Mouse (Mus musculus) hindbrain, embryonic 10.5 days (tissue): ENCODE measurements at regions not wholly inside any gene's neighbourhood (a gene's known extent, or its start where the extent isn't known, plus 50 kb on each side); places are given as distances from the start of the nearest gene placed in this dataset.

ENCODE experiments used
- DNase-seq: peaks from one replicate; pipeline ENCODE4 v3.0.0-alpha.2; 2017; ENCODE audit warnings: low spot score
- H3K27ac ChIP-seq: fragments of 300-500 bp; sonication (generic); 2 replicates; pipeline ENCODE4 v1.5.1; 2016; ENCODE audit warnings: mild to moderate bottlenecking, moderate library complexity
- H3K27me3 ChIP-seq: fragments of 300-500 bp; sonication (generic); 2 replicates; pipeline ENCODE4 v1.6.1; 2016; ENCODE audit warnings: mild to moderate bottlenecking; ENCODE audit not compliant: poor library complexity, insufficient read depth, severe bottlenecking
- H3K36me3 ChIP-seq: fragments of 300-500 bp; sonication (generic); 2 replicates; pipeline ENCODE4 v1.6.1; 2016; ENCODE audit warnings: mild to moderate bottlenecking, moderate library complexity
- H3K4me1 ChIP-seq: fragments of 300-500 bp; sonication (generic); replicated peaks from 2 replicates; pipeline ENCODE4 v1.6.1; 2016; ENCODE audit warnings: mild to moderate bottlenecking
- H3K4me3 ChIP-seq: fragments of 300-500 bp; sonication (generic); 2 replicates; pipeline ENCODE4 v1.5.1; 2016; ENCODE audit warnings: mild to moderate bottlenecking, moderate library complexity
- H3K9me3 ChIP-seq: fragments of 300-500 bp; sonication (generic); 2 replicates; pipeline ENCODE4 v1.6.1; 2016; ENCODE audit warnings: mild to moderate bottlenecking, moderate library complexity
- WGBS: fragments of 180-500 bp; shearing (Covaris S2); methylation state at CpG from one replicate; pipeline ENCODE4 v1.1.7; 2016; 5-methylcytosine and 5-hydroxymethylcytosine counted together

GRCm38 (mm10) chr16:73466296-73466695 lies 945.3 kb downstream of the Robo2 start:
- Histone ChIP-seq H3K9me3 (no peaks in the 10 kb centered on the region), H3K4me1 (no peaks in the 10 kb centered on the region), H3K27ac (no peak overlapping the region), H3K27me3 (no peaks in the 10 kb centered on the region), H3K36me3 (no peaks in the 10 kb centered on the region), H3K4me3 (no peak overlapping the region)
- no peak for DNase-seq
- WGBS: 85% methylated on average over 6 of the region's 6 CpGs

DNA sequence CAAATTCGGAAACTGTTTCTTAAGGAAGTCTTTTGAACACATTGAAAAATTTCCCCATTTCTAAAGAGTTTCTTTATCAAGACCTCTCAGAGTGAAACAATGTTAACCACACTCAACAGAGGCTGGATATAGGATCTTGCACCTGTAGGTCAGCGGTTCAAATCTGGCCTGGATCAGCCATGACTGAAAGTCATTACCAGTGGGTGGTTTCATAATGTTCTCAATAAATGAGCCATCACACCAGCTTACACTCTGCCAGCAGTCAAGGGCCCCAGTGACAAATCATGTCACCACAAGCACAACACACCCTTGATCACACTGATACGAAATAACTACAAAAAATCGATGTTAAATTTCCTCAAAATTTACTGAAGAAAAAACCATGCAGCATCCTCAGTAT lies 949.1 kb downstream of the Robo2 start:
- H3K9me3 ChIP-seq: no peaks in the 10 kb centered on the region
- no peak for DNase-seq
- no peak overlapping the region for H3K27ac ChIP-seq
- no peak overlapping the region for H3K4me3 ChIP-seq
- H3K27me3 ChIP-seq: no peaks in the 10 kb centered on the region
- whole genome bisulfite sequencing: 90% methylated on average over 4 of the region's 4 CpGs
- H3K4me1 ChIP-seq: no peaks in the 10 kb centered on the region
- H3K36me3 ChIP-seq: no peaks in the 10 kb centered on the region

GRCm38 (mm10) chr16:73450634-73451245 lies 960.9 kb downstream of the Robo2 start:
- 91% methylated on average over 3 of the region's 3 CpGs for WGBS
- no peak overlapping the region for H3K27ac ChIP-seq
- peaks cover 8% of the 10 kb centered on the region; the same call in 1 of the 2 replicates for H3K4me1 ChIP-seq
- no peaks in the 10 kb centered on the region for H3K9me3 ChIP-seq
- no peaks in the 10 kb centered on the region for H3K27me3 ChIP-seq
- H3K4me3 ChIP-seq: no peak overlapping the region
- H3K36me3 ChIP-seq: no peaks in the 10 kb centered on the region
- DNase-seq: no peak

DNA sequence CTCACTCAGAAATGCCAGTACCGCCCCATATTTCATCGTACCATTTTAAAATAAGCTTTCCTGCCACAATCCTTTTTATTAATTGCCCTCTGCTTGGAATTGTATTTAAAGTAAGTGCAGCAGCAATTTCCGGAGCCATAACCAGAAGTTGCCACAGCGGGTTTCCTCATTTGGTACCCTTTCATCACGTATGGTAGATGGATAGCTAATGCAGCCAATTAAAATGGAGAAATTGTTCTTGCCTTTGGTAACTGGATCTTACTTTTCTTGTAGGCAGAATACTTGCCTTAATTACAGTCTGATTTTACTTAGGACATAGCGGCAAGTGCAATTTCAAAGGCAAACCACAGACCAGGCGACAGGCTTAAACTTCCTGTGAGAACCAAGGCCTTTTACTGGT lies 961.8 kb downstream of the Robo2 start:
- Histone ChIP-seq H3K27me3 (no peaks in the 10 kb centered on the region), H3K36me3 (no peaks in the 10 kb centered on the region), H3K9me3 (no peaks in the 10 kb centered on the region), H3K4me3 (no peak overlapping the region), H3K27ac (no peak overlapping the region), H3K4me1 (peaks cover 8% of the 10 kb centered on the region; the same call in 1 of the 2 replicates)
- DNase-seq: no peak
- 95% methylated on average over 7 of the region's 7 CpGs for WGBS

DNA sequence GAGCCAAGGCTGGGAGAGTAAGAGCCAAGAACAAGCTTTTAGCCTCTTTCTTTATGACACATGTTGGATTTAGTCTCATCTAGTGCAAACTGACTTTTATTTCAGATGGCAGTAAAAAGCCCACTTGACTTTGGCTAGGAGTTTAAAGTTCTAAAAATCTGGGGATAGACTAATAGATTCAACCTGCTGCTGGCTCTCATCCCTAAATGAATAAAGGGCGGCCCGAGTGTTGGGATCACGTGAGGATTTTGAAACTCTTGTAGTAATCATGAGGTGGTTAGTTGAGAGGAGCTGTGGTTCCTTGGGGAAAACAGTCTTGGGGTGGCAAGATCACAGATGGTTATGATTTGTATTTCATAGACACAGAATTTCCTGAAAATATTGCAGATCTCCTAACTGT lies 975.9 kb downstream of the Robo2 start:
- WGBS: 79% methylated on average over 3 of the region's 3 CpGs
- H3K4me1 ChIP-seq: no peaks in the 10 kb centered on the region
- H3K36me3 ChIP-seq: no peaks in the 10 kb centered on the region
- no peak overlapping the region for H3K27ac ChIP-seq
- no peak for DNase-seq
- H3K4me3 ChIP-seq: no peak overlapping the region
- no peaks in the 10 kb centered on the region for H3K27me3 ChIP-seq
- H3K9me3 ChIP-seq: no peaks in the 10 kb centered on the region

- WGBS: 93% methylated on average over 5 of the region's 5 CpGs
- Histone ChIP-seq H3K27me3 (no peaks in the 10 kb centered on the region), H3K9me3 (0 out of 2 replicates have a peak, but pooled peaks cover 10% of the 10 kb centered on the region)
Observed at GRCm38 (mm10) chr16:73424851-73425250, 986.8 kb downstream of the Robo2 start.

GRCm38 (mm10) chr16:73424311-73424710 lies 987.3 kb downstream of the Robo2 start:
- H3K4me1 ChIP-seq: no peaks in the 10 kb centered on the region
- H3K9me3 ChIP-seq: 0 out of 2 replicates have a peak, but pooled peaks cover 10% of the 10 kb centered on the region
- H3K4me3 ChIP-seq: no peak overlapping the region
- WGBS: 91% methylated on average over 2 of the region's 2 CpGs
- H3K36me3 ChIP-seq: no peaks in the 10 kb centered on the region
- DNase-seq: no peak
- no peak overlapping the region for H3K27ac ChIP-seq
- no peaks in the 10 kb centered on the region for H3K27me3 ChIP-seq

More at GRCm38 (mm10) chr16:73424851-73425250, 986.8 kb downstream of the Robo2 start:
- Histone ChIP-seq H3K36me3 (no peaks in the 10 kb centered on the region), H3K27ac (no peak overlapping the region), H3K4me3 (no peak overlapping the region), H3K4me1 (no peaks in the 10 kb centered on the region)
- DNase-seq: no peak

DNA sequence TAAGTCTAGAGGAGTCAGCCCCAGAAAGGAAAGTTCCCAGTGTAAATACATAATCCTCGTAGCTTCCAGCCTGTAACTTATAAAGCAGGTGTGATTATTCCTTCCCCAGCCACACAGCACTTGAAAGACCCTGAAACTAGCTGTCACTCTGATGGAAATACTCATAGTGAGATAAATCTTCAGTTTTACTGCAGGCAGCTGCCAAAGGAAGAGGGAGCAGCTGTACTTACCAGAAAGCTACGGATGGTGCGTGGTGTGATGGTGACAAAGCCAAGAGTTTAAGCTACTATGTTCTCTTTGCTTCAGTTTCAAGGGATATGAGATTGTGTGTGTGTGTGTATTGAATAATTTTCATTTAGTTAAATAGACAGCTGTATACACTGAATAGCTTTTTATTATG lies 1007.1 kb downstream of the Robo2 start:
- H3K4me1 ChIP-seq: no peaks in the 10 kb centered on the region
- WGBS: 84% methylated on average over 3 of the region's 3 CpGs
- no peaks in the 10 kb centered on the region for H3K9me3 ChIP-seq
- H3K36me3 ChIP-seq: no peaks in the 10 kb centered on the region
- no peak overlapping the region for H3K4me3 ChIP-seq
- H3K27ac ChIP-seq: no peak overlapping the region
- H3K27me3 ChIP-seq: no peaks in the 10 kb centered on the region
- DNase-seq: no peak

- no peaks in the 10 kb centered on the region for H3K36me3 ChIP-seq
- no peaks in the 10 kb centered on the region for H3K4me1 ChIP-seq
- H3K9me3 ChIP-seq: no peaks in the 10 kb centered on the region
- no peak overlapping the region for H3K4me3 ChIP-seq
- WGBS: 82% methylated on average over 3 of the region's 3 CpGs
- no peak for DNase-seq
- H3K27ac ChIP-seq: no peak overlapping the region
- H3K27me3 ChIP-seq: no peaks in the 10 kb centered on the region
Observed at GRCm38 (mm10) chr16:73404099-73404498, 1007.5 kb downstream of the Robo2 start.

GRCm38 (mm10) chr16:73379056-73379455 lies 1032.6 kb downstream of the Robo2 start:
- H3K4me3 ChIP-seq: no peak overlapping the region
- DNase-seq: no peak

DNA sequence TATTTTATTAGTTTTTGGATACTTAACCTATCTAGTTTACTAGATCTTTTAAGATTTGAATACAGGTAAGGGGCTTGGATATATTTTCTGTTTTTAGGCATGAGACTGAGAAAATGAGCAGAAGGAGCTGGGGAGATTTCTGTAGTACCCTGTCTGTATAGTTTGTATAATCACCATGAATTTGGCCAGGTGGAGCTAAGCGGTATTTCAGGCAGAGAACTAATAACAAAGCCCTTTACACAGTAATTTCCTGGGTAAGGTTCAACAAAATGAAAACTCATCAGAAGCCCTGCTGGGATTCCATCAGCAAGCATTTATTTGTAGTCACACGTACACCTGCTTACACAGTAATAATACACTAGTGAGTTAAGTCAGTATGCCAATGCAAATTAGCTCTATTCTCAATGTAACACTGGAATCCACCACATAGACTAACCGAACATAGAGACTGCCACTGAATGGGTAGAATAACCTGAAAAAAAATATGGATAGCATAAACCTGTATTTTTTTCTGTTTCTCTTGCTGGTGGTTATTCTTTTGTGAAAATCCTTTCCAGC lies 1036.9 kb downstream of the Robo2 start:
- 79% methylated on average over 3 of the region's 3 CpGs for WGBS
- Histone ChIP-seq H3K27me3 (no peaks in the 10 kb centered on the region), H3K4me3 (no peak overlapping the region), H3K36me3 (no peaks in the 10 kb centered on the region), H3K27ac (no peak overlapping the region), H3K9me3 (0 out of 2 replicates have a peak, but pooled peaks cover 4% of the 10 kb centered on the region), H3K4me1 (no peaks in the 10 kb centered on the region)
- no peak for DNase-seq

More at GRCm38 (mm10) chr16:73379056-73379455, 1032.6 kb downstream of the Robo2 start:
- Histone ChIP-seq H3K9me3 (no peaks in the 10 kb centered on the region), H3K27ac (no peak overlapping the region), H3K27me3 (no peaks in the 10 kb centered on the region), H3K4me1 (no peaks in the 10 kb centered on the region), H3K36me3 (no peaks in the 10 kb centered on the region)
- 55% methylated on average over 2 of the region's 2 CpGs for WGBS

- WGBS: 43% methylated on average over 10 of the region's 10 CpGs
- Histone ChIP-seq H3K9me3 (0 out of 2 replicates have a peak, but pooled peaks cover 4% of the 10 kb centered on the region), H3K27ac (peak overlapping the region; percentile 53), H3K27me3 (no peaks in the 10 kb centered on the region), H3K4me3 (no peak overlapping the region), H3K36me3 (no peaks in the 10 kb centered on the region), H3K4me1 (peaks cover 13% of the 10 kb centered on the region)
- no peak for DNase-seq
Observed at GRCm38 (mm10) chr16:73368607-73369233, 1042.9 kb downstream of the Robo2 start.

DNA sequence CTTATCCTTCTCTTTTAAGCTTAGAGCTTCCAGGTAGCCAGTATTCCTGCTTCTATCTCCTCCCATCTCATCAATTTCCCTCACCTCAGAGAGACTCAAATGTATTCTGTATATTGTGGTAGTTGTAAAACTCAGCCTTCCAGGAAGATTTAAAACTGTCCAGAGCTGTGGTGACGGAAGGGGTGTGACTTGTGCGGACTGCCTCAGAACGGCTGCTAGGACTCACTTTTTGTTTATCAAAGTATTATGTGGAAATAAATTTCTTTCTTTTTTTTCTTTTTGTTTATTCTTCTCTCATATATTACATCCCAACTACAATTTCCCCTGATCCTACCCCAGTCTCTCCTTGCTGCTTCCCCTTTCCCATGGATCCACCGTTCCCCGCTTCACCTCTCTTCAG lies 1043.7 kb downstream of the Robo2 start:
- H3K4me1 ChIP-seq: peaks cover 13% of the 10 kb centered on the region
- WGBS: 87% methylated on average over 5 of the region's 5 CpGs
- H3K27me3 ChIP-seq: no peaks in the 10 kb centered on the region
- H3K27ac ChIP-seq: no peak overlapping the region
- DNase-seq: no peak
- H3K4me3 ChIP-seq: no peak overlapping the region
- no peaks in the 10 kb centered on the region for H3K36me3 ChIP-seq
- H3K9me3 ChIP-seq: 0 out of 2 replicates have a peak, but pooled peaks cover 4% of the 10 kb centered on the region
